Mouse (Mus musculus) macrophage (primary cell): ENCODE measurements around the gene Pafah1b2. TPM values are rescaled to one million over a fixed set of nuclear protein-coding genes. Genes with fewer than 3 reads are reported as not detected.
A peak's percentile ranks its signal among the peaks of the same experiment; 100 is the strongest.

Source experiments
- H3K27ac ChIP-seq: fragments of 350-480 bp; formaldehyde crosslinking; 2 replicates; pipeline ENCODE4 v1.9.0; 2021
- H3K36me3 ChIP-seq: fragments of 350-480 bp; formaldehyde crosslinking; 2 replicates; pipeline ENCODE4 v1.9.0; 2021; ENCODE audit errors: inconsistent target
- H3K4me3 ChIP-seq: fragments of 350-480 bp; formaldehyde crosslinking; 2 replicates; pipeline ENCODE4 v1.9.0; 2021; ENCODE audit errors: inconsistent target
- H3K79me2 ChIP-seq: fragments of 350-480 bp; formaldehyde crosslinking; 2 replicates; pipeline ENCODE4 v1.9.0; 2021; ENCODE audit errors: inconsistent target
- WGBS: methylation state at CpG from one replicate; pipeline ENCODE4 v1.1.7; 2026; ENCODE audit warnings: inconsistent platforms; ENCODE audit not compliant: missing documents; 5-methylcytosine and 5-hydroxymethylcytosine counted together
- polyA plus RNA-seq: library from polyadenylated mRNA; stranded (reverse); fragments of 250-400 nt; gene quantifications from 3 replicates; pipeline ENCODE4 v1.2.4, GENCODE M21; 2018; ENCODE audit warnings: inconsistent platforms

The Pafah1b2 gene
- polyA plus RNA-seq, 1 experiment from 2014 or later = 44.3 TPM

DNA sequence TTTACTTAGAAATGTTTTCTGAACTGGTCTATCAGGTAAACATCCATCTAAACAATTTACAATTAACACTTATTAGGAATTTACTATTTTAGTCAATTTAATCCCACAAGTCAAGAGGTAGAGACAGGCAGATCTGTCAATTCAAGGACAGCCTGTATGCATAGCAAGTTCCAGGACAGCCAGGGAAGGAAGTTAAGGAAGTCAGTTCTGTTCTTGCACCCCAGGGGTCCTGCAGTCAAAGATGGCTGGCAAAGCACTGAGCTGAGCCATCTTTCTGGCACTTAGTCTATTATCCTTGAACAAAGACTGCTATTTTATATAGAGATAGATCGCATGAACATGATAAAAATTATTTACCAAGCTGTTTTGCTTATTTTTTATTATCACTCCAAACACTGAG lies 31.9 kb downstream of the Pafah1b2 start:
- Histone ChIP-seq H3K36me3 (peaks cover 2% of the 10 kb centered on the region; the same call in 1 of the 2 replicates), H3K27ac (no peak overlapping the region), H3K79me2 (peaks cover 87% of the 10 kb centered on the region), H3K4me3 (no peak overlapping the region)
- WGBS = no CpG with 5 or more reads among the region's 1 CpGs

GRCm38 (mm10) chr9:45979778-45980177 lies 32.7 kb downstream of the Pafah1b2 start:
- 100% methylated on average over 2 of the region's 2 CpGs for WGBS
- Histone ChIP-seq H3K4me3 (no peak overlapping the region), H3K27ac (no peak overlapping the region), H3K36me3 (peaks cover 11% of the 10 kb centered on the region), H3K79me2 (peaks cover 93% of the 10 kb centered on the region)

DNA sequence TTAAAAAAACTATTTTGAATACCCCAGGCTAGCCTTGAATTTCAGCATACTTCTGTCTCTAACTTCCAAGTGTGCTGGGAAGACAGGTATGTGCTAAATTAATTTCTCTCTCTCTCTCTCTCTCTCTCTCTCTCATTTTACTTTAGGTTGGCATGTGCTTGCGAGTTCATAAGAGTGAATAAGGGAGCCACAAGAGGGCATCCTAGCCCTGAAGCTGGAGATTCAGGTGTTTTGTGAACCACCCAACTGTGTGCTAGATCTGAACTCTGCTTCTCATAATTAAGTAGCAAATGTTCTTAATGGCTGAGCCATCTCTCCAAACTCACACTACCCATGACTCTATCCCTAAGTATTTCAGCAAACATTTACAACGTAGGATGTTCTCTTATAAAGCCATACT lies 35.6 kb downstream of the Pafah1b2 start:
- peaks cover 74% of the 10 kb centered on the region for H3K79me2 ChIP-seq
- no peak overlapping the region for H3K4me3 ChIP-seq
- no peak overlapping the region for H3K27ac ChIP-seq
- peaks cover 40% of the 10 kb centered on the region for H3K36me3 ChIP-seq
- 100% methylated on average over 2 of the region's 2 CpGs for WGBS

- Histone ChIP-seq H3K4me3 (no peak overlapping the region), H3K36me3 (peaks cover 32% of the 10 kb centered on the region), H3K79me2 (no peaks in the 10 kb centered on the region), H3K27ac (no peak overlapping the region)
- WGBS = 90% methylated on average over 6 of the region's 6 CpGs
Observed at GRCm38 (mm10) chr9:45963577-45963976, 48.9 kb downstream of the Pafah1b2 start.

DNA sequence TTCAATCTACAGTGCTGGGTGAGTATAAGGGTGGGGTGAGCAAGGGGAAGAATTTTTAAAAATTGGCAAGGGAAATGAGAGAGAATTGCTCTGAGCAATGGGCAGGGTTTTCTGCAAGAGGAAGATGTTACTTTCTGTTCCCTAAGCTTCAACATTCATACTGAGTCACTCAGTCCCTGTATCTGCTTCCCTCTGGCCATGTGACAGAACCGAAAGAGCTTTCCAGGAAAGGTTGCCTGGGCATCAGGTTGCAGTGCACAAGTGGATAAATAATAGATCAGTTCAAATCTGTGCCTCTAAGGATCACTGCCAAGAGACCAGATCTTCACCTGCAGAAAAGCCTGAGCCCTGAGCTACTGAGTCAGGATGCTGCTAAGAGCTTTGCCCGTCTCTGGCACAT lies 50.6 kb downstream of the Pafah1b2 start:
- H3K27ac ChIP-seq = peak overlapping the region; percentile 88
- no peak overlapping the region for H3K4me3 ChIP-seq
- H3K79me2 ChIP-seq = no peaks in the 10 kb centered on the region
- 9% methylated on average over 2 of the region's 2 CpGs for WGBS
- H3K36me3 ChIP-seq = peaks cover 17% of the 10 kb centered on the region

GRCm38 (mm10) chr9:45959661-45960060 lies 52.8 kb downstream of the Pafah1b2 start:
- Histone ChIP-seq H3K4me3 (no peak overlapping the region), H3K36me3 (peaks cover 7% of the 10 kb centered on the region; the same call in 1 of the 2 replicates), H3K27ac (peak overlapping the region; percentile 88), H3K79me2 (no peaks in the 10 kb centered on the region; the same call in 1 of the 2 replicates)
- 6% methylated on average over 7 of the region's 7 CpGs for WGBS

DNA sequence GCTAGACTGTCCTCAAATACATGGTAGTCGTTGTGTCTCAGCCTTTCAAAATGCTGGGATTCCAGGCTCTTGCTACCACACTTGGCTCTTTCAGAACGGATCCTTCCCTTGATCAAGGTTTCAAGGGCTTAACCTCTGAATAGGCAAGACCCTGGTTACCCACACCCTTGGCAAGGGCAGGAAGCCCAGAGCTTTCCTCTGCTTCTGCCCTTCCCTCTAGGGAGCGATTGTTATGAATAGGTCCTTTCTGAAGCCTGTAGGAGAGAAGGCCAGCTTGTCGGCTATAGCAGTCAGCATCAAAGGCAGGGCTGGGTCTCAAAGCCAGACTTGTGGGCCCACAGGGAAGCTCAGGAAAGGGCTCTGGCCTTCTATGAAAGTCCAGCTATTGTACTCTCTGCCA lies 53.6 kb downstream of the Pafah1b2 start:
- 80% methylated on average over 4 of the region's 4 CpGs for WGBS
- Histone ChIP-seq H3K27ac (peak overlapping the region; percentile 15; the same call in 1 of the 2 replicates), H3K4me3 (no peak overlapping the region)

DNA sequence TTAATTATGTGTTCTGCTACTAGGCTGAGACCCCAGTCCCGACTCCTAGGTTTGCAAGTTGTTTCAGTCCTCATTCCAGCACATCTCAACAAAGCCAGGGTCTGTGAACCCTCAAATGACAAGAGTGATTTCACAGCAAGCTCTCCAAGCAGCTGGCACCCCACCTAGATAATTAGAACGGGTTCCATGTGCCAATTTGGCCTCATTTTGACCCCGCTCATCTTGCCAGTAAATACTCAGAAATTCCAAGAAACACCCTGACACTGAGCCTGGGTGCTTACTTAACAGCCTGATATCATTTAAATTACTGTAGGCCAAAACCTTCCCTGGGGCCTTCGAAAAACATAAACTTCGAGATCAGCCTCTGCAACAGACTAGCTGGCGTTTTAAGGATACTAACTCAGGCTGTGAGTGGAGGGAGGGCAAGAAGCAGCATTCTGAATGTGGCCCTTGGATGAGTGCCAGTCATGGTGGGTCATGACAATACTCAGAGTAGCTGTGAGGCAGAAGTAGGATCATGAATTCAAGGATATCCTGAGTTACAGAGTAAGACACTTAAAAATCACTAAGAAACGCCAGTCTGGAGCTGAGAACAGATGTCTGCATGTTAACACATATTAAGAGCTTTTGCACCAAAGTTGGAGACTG lies 54.3 kb downstream of the Pafah1b2 start:
- 80% methylated on average over 7 of the region's 7 CpGs for WGBS
- Histone ChIP-seq H3K36me3 (no peaks in the 10 kb centered on the region), H3K4me3 (no peak overlapping the region), H3K27ac (no peak overlapping the region), H3K79me2 (peaks cover 15% of the 10 kb centered on the region; the same call in 1 of the 2 replicates)

More for the DNA sequence above, 53.6 kb downstream of the Pafah1b2 start:
- peaks cover 8% of the 10 kb centered on the region; the same call in 1 of the 2 replicates for H3K79me2 ChIP-seq
- no peaks in the 10 kb centered on the region for H3K36me3 ChIP-seq

- peak within 1 kb of the TSS; percentile 60 for H3K27ac ChIP-seq
- WGBS = 3% methylated on average over 48 of the region's 48 CpGs
- H3K79me2 ChIP-seq = peaks cover 26% of the 10 kb centered on the region; the same call in 1 of the 2 replicates
- peaks cover 14% of the 10 kb centered on the region; the same call in 1 of the 2 replicates for H3K36me3 ChIP-seq
- H3K4me3 ChIP-seq = peak within 1 kb of the TSS; percentile 64
Observed at GRCm38 (mm10) chr9:45955107-45955963, 57.2 kb downstream of the Pafah1b2 start, which contains the start of gene Sidt2. Gene Sidt2 (minus strand): TSS chr9:45955258.

- Histone ChIP-seq H3K4me3 (peak overlapping the region; percentile 64), H3K27ac (peak overlapping the region; percentile 60), H3K79me2 (peaks cover 26% of the 10 kb centered on the region; the same call in 1 of the 2 replicates), H3K36me3 (peaks cover 23% of the 10 kb centered on the region)
- under 1% methylated on average over 61 of the region's 63 CpGs for WGBS
Observed at GRCm38 (mm10) chr9:45954294-45955106, 58.0 kb downstream of the Pafah1b2 start.

GRCm38 (mm10) chr9:45953511-45954293 lies 58.8 kb downstream of the Pafah1b2 start:
- H3K27ac ChIP-seq = peak overlapping the region; percentile 60

DNA sequence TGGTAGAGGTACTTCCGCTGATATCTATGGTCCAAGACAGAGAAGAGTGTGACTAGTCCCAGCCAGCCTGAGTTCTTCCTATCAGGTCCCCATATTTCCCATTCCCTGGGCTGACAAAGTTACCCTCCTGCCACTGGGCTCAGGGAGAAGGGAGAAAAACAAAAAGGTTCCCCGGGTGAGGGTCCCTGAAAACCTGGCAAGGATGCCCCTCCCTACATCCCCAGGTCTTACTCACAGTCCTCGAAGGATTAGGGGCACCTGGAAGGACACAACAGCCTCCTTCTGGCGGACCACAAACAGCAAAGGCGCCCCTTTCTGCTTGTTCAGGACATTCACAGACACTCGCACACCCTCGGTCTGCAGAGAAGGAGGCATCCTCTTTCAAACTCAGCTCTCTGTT lies 59.6 kb downstream of the Pafah1b2 start:
- peaks cover 39% of the 10 kb centered on the region for H3K36me3 ChIP-seq
- 84% methylated on average over 7 of the region's 7 CpGs for WGBS
- peak overlapping the region; percentile 64; the same call in 1 of the 2 replicates for H3K4me3 ChIP-seq
- 0 out of 2 replicates have a peak overlapping the region, but pooled peaks have one; percentile 60 for H3K27ac ChIP-seq
- H3K79me2 ChIP-seq = peaks cover 26% of the 10 kb centered on the region; the same call in 1 of the 2 replicates

More at GRCm38 (mm10) chr9:45953511-45954293, 58.8 kb downstream of the Pafah1b2 start:
- Histone ChIP-seq H3K4me3 (peak overlapping the region; percentile 64), H3K79me2 (peaks cover 26% of the 10 kb centered on the region; the same call in 1 of the 2 replicates), H3K36me3 (peaks cover 31% of the 10 kb centered on the region)
- WGBS = 23% methylated on average over 13 of the region's 13 CpGs

DNA sequence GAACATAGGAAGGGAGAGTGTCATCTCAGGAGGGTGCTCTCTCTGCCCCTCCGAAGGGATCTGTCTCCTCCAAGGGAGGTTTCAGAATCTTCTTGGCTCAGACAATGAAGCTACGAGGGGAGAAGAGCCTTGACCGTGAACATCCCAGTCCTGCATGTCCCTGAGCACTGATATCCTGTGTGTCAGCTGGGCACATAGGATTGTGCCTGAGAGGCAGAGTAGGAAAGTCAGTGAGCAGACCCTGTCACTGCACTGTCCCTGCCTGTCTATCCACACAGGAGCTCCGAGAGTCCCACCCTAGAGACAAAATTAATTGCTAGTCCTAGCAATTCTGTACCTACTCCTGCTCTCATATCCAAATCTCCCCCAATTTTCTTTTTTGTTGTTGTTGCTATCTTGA lies 60.4 kb downstream of the Pafah1b2 start:
- 96% methylated on average over 4 of the region's 4 CpGs for WGBS
- Histone ChIP-seq H3K79me2 (peaks cover 26% of the 10 kb centered on the region; the same call in 1 of the 2 replicates), H3K4me3 (no peak overlapping the region), H3K36me3 (peaks cover 47% of the 10 kb centered on the region), H3K27ac (no peak overlapping the region)
